Mouse (Mus musculus): ENCODE data around the gene Fignl2.

GRCm38 (mm10) chr15:101115511-101116110 lies 37.2 kb upstream of the Fignl2 start, which contains the start of gene Ankrd33:
- TF ChIP-seq CTCF (IDR thresholded peaks at IDR 0.05; ENCODE audit: low read depth) = no peak
- no peak for TF ChIP-seq EP300 (IDR thresholded peaks at IDR 0.05; ENCODE audit: low read depth)
